Mouse (Mus musculus): ENCODE data around the gene Slc31a2. TPM values are rescaled to one million over a fixed set of nuclear protein-coding genes. Genes with fewer than 3 reads are reported as not detected.

Slc31a2 gene
- total and polyA plus RNA-seq, 3 experiments, result 6.2 to 8.6 (median 6.9) TPM

- in situ Hi-C loops (cut with MboI; ENCODE audit: low pct_ligation_motif_present, low pct_unique_long_range_greater_than_20kb, low sequenced_read_pairs), result no loop called here
- H3K4me3 ChIP-seq (replicated peaks in 1 of 3; ENCODE audit: low read depth in 2 of 3, low read length in 2 of 3, poor library complexity in 1 of 3), result no peak overlapping the region
- dilution Hi-C loops (cut with MboI; ENCODE audit: extremely low pct_ligation_motif_present, extremely low pct_unique_long_range_greater_than_20kb, low sequenced_read_pairs), result no loop called here
- H3K4me2 ChIP-seq (ENCODE audit: insufficient read depth, low read depth, poor library complexity, severe bottlenecking), result no peak overlapping the region
- no peaks in the 10 kb centered on the region for H3K9me3 ChIP-seq (replicated peaks; ENCODE audit: low read length)
- H3K27me3 ChIP-seq (replicated peaks), result no peaks in the 10 kb centered on the region
- DNase-seq (ENCODE audit: extremely low read depth), result no peak
- peaks cover 17 to 69% of the 10 kb centered on the region in 2 experiments for H3K4me1 ChIP-seq (ENCODE audit: control insufficient read depth in 1 of 2, insufficient read depth in 2 of 2)
- no peak overlapping the region for H3K27ac ChIP-seq (ENCODE audit: insufficient read depth, low read depth)
- 0 out of 2 replicates have a peak, but pooled peaks cover 3% of the 10 kb centered on the region for H3K79me2 ChIP-seq (replicated peaks; ENCODE audit: control insufficient read depth, extremely low read depth, insufficient read depth, poor library complexity, severe bottlenecking)
- peaks cover 6 to 41% of the 10 kb centered on the region in 2 experiments for H3K36me3 ChIP-seq (replicated peaks in 1 of 2; ENCODE audit: control insufficient read depth in 1 of 2, insufficient read depth in 1 of 2, low read length in 1 of 2)
- no peak overlapping the region for H3K9ac ChIP-seq (ENCODE audit: insufficient read depth, low read depth)
- no peak for TF ChIP-seq MAX (IDR thresholded peaks at IDR 0.05; ENCODE audit: low read length)
- no peak for TF ChIP-seq MYC (IDR thresholded peaks at IDR 0.05; ENCODE audit: low read depth, low read length)
- no peak for TF ChIP-seq CTCF (conservative IDR thresholded peaks at IDR 0.05 in 1 of 2, IDR thresholded peaks at IDR 0.05 in 1 of 2; ENCODE audit: low read depth in 2 of 2, low read length in 2 of 2)
- no peak for TF ChIP-seq E2F4 (IDR thresholded peaks at IDR 0.05; ENCODE audit: insufficient replicate concordance, low read depth, low read length)
- TF ChIP-seq HCFC1 (IDR thresholded peaks at IDR 0.05; ENCODE audit: low read depth, low read length), result no peak
- TF ChIP-seq USF2 (conservative IDR thresholded peaks at IDR 0.05; ENCODE audit: low read depth, low read length), result no peak
- TF ChIP-seq POLR2AphosphoS2 (IDR thresholded peaks at IDR 0.05; ENCODE audit: low read depth, low read length), result no peak
- TF ChIP-seq MAFK (IDR thresholded peaks at IDR 0.05; ENCODE audit: insufficient replicate concordance, low read length), result no peak
- no peak for TF ChIP-seq SMC3 (IDR thresholded peaks at IDR 0.05; ENCODE audit: low read depth, low read length)
- TF ChIP-seq ZKSCAN1 (IDR thresholded peaks at IDR 0.05; ENCODE audit: borderline replicate concordance, low read depth, low read length), result no peak
- no peak for TF ChIP-seq PAX5 (IDR thresholded peaks at IDR 0.05; ENCODE audit: low read length)
- no peak for TF ChIP-seq MXI1 (IDR thresholded peaks at IDR 0.05; ENCODE audit: low read depth, low read length)
- no peak for TF ChIP-seq EP300 (IDR thresholded peaks at IDR 0.05; ENCODE audit: low read length)
- no peak for TF ChIP-seq ELF1 (IDR thresholded peaks at IDR 0.05; ENCODE audit: low read depth, low read length)
- TF ChIP-seq POLR2A (IDR thresholded peaks at IDR 0.05; ENCODE audit: low read depth, low read length), result no peak
These were observed 26.9 kb downstream of the Slc31a2 start for GRCm38 (mm10) chr4:62289226-62289625.

GRCm38 (mm10) chr4:62290816-62291505 is 28.6 kb downstream of the Slc31a2 start:
- no peak for DNase-seq (ENCODE audit: extremely low read depth)
- Histone ChIP-seq H3K27ac (ENCODE audit: insufficient read depth, low read depth) (no peak overlapping the region), H3K27me3 (replicated peaks) (no peaks in the 10 kb centered on the region), H3K4me3 (replicated peaks in 1 of 3; ENCODE audit: low read depth in 2 of 3, low read length in 2 of 3, poor library complexity in 1 of 3) (no peak overlapping the region), H3K9me3 (replicated peaks; ENCODE audit: low read length) (no peaks in the 10 kb centered on the region), H3K9ac (ENCODE audit: insufficient read depth, low read depth) (no peak overlapping the region), H3K36me3 (replicated peaks in 1 of 2; ENCODE audit: control insufficient read depth in 1 of 2, insufficient read depth in 1 of 2, low read length in 1 of 2) (peaks cover 16 to 59% of the 10 kb centered on the region in 2 experiments), H3K79me2 (replicated peaks; ENCODE audit: control insufficient read depth, extremely low read depth, insufficient read depth, poor library complexity, severe bottlenecking) (0 out of 2 replicates have a peak, but pooled peaks cover 3% of the 10 kb centered on the region), H3K4me1 (ENCODE audit: control insufficient read depth in 1 of 2, insufficient read depth in 2 of 2) (peaks cover 17 to 67% of the 10 kb centered on the region in 2 experiments), H3K4me2 (ENCODE audit: insufficient read depth, low read depth, poor library complexity, severe bottlenecking) (no peak overlapping the region)
- in situ Hi-C loops (cut with MboI; ENCODE audit: low pct_ligation_motif_present, low pct_unique_long_range_greater_than_20kb, low sequenced_read_pairs) (no loop called here), dilution Hi-C loops (cut with MboI; ENCODE audit: extremely low pct_ligation_motif_present, extremely low pct_unique_long_range_greater_than_20kb, low sequenced_read_pairs) (no loop called here)
- TF ChIP-seq EP300 (IDR thresholded peaks at IDR 0.05; ENCODE audit: low read length) (peak; percentile 27; the same call in 1 of the 2 replicates), ELF1 (IDR thresholded peaks at IDR 0.05; ENCODE audit: low read depth, low read length) (no peak)
